Mouse (Mus musculus) forebrain, postnatal 0 days (tissue): ENCODE measurements at regions not wholly inside any gene's neighbourhood (a gene's known extent, or its start where the extent isn't known, plus 50 kb on each side); places are given as distances from the start of the nearest gene placed in this dataset.
"Not testable (repeated sequence)": the region's sequence is repeated elsewhere in the genome, so short reads cannot be mapped to it uniquely, and the experiment has no call there.

Experiments used
- ATAC-seq: fragments of 200-750 bp; cut with Nextera tagmentation; 2 replicates; pipeline ENCODE4 v1.8.0; 2017; ENCODE audit warnings: mild to moderate bottlenecking, moderate library complexity
- DNase-seq: peaks from one replicate; pipeline ENCODE4 v3.0.0-alpha.2; 2015
- H3K27ac ChIP-seq: fragments of 300-500 bp; sonication (generic); 2 replicates; pipeline ENCODE4 v1.5.1; 2014; ENCODE audit warnings: low read depth, mild to moderate bottlenecking, antibody characterized with exemption, low read length, moderate library complexity, mixed read lengths
- H3K27me3 ChIP-seq: fragments of 300-500 bp; sonication (generic); 2 replicates; pipeline ENCODE4 v1.6.1; 2014; ENCODE audit warnings: mild to moderate bottlenecking, low read length, mixed read lengths; ENCODE audit not compliant: insufficient read depth
- H3K36me3 ChIP-seq: fragments of 300-500 bp; sonication (generic); 2 replicates; pipeline ENCODE4 v1.6.1; 2014; ENCODE audit warnings: mild to moderate bottlenecking, moderate library complexity; ENCODE audit not compliant: insufficient read depth
- H3K4me1 ChIP-seq: fragments of 300-500 bp; sonication (generic); 2 replicates; pipeline ENCODE4 v1.6.1; 2014; ENCODE audit warnings: antibody characterized with exemption; ENCODE audit not compliant: insufficient read depth
- H3K4me2 ChIP-seq: fragments of 300-500 bp; sonication (generic); 2 replicates; pipeline ENCODE4 v1.6.1; 2014; ENCODE audit warnings: low read depth, mild to moderate bottlenecking, moderate library complexity
- H3K4me3 ChIP-seq: fragments of 300-500 bp; sonication (generic); 2 replicates; pipeline ENCODE4 v1.5.1; 2014; ENCODE audit warnings: low read depth, low read length, mixed read lengths
- H3K9ac ChIP-seq: fragments of 300-500 bp; sonication (generic); 2 replicates; pipeline ENCODE4 v1.6.1; 2014; ENCODE audit warnings: mild to moderate bottlenecking
- H3K9me3 ChIP-seq: fragments of 300-500 bp; sonication (generic); 2 replicates; pipeline ENCODE4 v1.6.1; 2016; ENCODE audit warnings: low read length
- CTCF ChIP-seq: sonication (generic); IDR thresholded peaks from 2 replicates; pipeline ENCODE4 v1.5.1; 2016; ENCODE audit warnings: antibody characterized with exemption, control low read depth, low read depth
- WGBS: fragments of 180-500 bp; shearing (Covaris S2); extraction: QIAGEN DNeasy Blood & Tissue Kit; methylation state at CpG from one replicate; pipeline ENCODE4 v1.1.7; 2014; 5-methylcytosine and 5-hydroxymethylcytosine counted together

GRCm38 (mm10) chr17:58820588-58821195 lies 170.5 kb downstream of the Pdzph1 start:
- Histone ChIP-seq H3K4me2 (no peak overlapping the region), H3K4me3 (no peak overlapping the region), H3K27me3 (no peaks in the 10 kb centered on the region), H3K36me3 (no peaks in the 10 kb centered on the region), H3K9me3 (no peaks in the 10 kb centered on the region), H3K9ac (no peak overlapping the region), H3K4me1 (no peaks in the 10 kb centered on the region), H3K27ac (no peak overlapping the region)
- DNase-seq (peak; percentile 77), ATAC-seq (peak; percentile 80; the same call in 1 of the 2 replicates)
- WGBS: 31% methylated on average over 4 of the region's 4 CpGs
- TF ChIP-seq CTCF: peak; percentile 57

GRCm38 (mm10) chr17:58819339-58819738 lies 171.8 kb downstream of the Pdzph1 start:
- 45% methylated on average over 2 of the region's 2 CpGs for WGBS
- Histone ChIP-seq H3K4me2 (no peak overlapping the region), H3K4me3 (no peak overlapping the region), H3K36me3 (no peaks in the 10 kb centered on the region), H3K9me3 (no peaks in the 10 kb centered on the region), H3K27me3 (no peaks in the 10 kb centered on the region), H3K4me1 (no peaks in the 10 kb centered on the region), H3K9ac (no peak overlapping the region), H3K27ac (no peak overlapping the region)
- ATAC-seq: peak; percentile 58
- no peak for TF ChIP-seq CTCF
- DNase-seq: no peak

DNA sequence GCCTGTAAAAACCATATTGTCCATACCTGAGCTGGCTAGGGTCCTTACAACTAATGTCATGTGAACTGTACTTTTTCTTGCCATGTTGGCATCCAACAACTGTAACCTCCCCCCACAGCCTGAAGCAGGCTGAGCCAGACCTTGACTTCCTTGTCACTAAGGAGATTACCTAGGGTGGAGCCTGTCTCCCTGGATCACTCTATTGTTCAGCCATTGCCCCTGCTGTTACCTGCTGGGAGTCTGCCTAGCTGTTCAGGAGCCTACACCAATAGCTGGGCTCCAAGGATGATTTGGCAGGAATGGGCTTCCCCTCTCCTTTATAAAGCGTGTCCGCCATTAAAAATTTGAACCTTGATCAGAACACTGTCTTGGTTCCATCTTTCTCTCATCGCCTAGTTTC lies 215.7 kb downstream of the Pdzph1 start:
- H3K4me3 ChIP-seq, H3K9me3 ChIP-seq, H3K27me3 ChIP-seq, H3K36me3 ChIP-seq, H3K4me2 ChIP-seq, H3K9ac ChIP-seq, H3K4me1 ChIP-seq, H3K27ac ChIP-seq, ATAC-seq, DNase-seq: not testable (repeated sequence)
- 69% methylated on average over 3 of the region's 3 CpGs for WGBS

DNA sequence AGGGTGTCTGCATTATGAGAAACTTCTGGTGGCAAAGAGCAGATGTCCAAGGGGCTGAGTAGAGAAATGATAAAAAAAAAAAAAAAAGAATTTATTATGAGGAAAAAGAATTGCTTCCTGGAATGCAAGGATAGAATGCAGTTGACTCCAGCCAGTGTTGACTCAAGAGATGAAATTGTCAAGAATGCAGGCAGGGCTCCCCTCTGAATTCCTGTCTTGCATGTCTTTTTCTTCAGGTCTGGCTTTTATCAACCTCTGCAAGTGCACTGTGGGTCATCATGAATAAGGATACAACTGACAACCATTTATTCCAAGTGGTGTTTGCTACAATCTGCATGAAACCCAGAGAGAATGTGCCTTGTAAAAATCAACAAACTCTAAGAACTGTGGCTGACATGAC lies 217.6 kb downstream of the Pdzph1 start:
- Histone ChIP-seq H3K9ac (no peak overlapping the region), H3K27ac (no peak overlapping the region), H3K4me1 (no peaks in the 10 kb centered on the region), H3K4me2 (no peak overlapping the region), H3K36me3 (no peaks in the 10 kb centered on the region), H3K27me3 (no peaks in the 10 kb centered on the region), H3K9me3 (no peaks in the 10 kb centered on the region), H3K4me3 (no peak overlapping the region)
- no peak for TF ChIP-seq CTCF
- DNase-seq (no peak), ATAC-seq (no peak)

GRCm38 (mm10) chr17:58765141-58765540 lies 226.0 kb downstream of the Pdzph1 start:
- WGBS: 79% methylated on average over 4 of the region's 4 CpGs

GRCm38 (mm10) chr17:58749000-58749399 lies 242.2 kb downstream of the Pdzph1 start:
- no peak overlapping the region for H3K9ac ChIP-seq
- no peak overlapping the region for H3K4me3 ChIP-seq
- H3K27ac ChIP-seq: no peak overlapping the region
- H3K4me2 ChIP-seq: no peak overlapping the region
- H3K9me3 ChIP-seq: no peaks in the 10 kb centered on the region
- no peaks in the 10 kb centered on the region for H3K27me3 ChIP-seq
- H3K36me3 ChIP-seq: no peaks in the 10 kb centered on the region
- DNase-seq (no peak), ATAC-seq (no peak)
- no peak for TF ChIP-seq CTCF
- no peaks in the 10 kb centered on the region for H3K4me1 ChIP-seq

More at GRCm38 (mm10) chr17:58765141-58765540, 226.0 kb downstream of the Pdzph1 start:
- Histone ChIP-seq H3K4me2 (no peak overlapping the region), H3K27ac (no peak overlapping the region), H3K4me3 (no peak overlapping the region), H3K27me3 (no peaks in the 10 kb centered on the region), H3K9ac (no peak overlapping the region), H3K9me3 (no peaks in the 10 kb centered on the region), H3K4me1 (no peaks in the 10 kb centered on the region), H3K36me3 (no peaks in the 10 kb centered on the region)
- DNase-seq (no peak), ATAC-seq (no peak)
- TF ChIP-seq CTCF: no peak

GRCm38 (mm10) chr17:58748264-58748663 lies 242.9 kb downstream of the Pdzph1 start:
- no peak overlapping the region for H3K4me3 ChIP-seq
- H3K4me1 ChIP-seq: no peaks in the 10 kb centered on the region
- no peaks in the 10 kb centered on the region for H3K9me3 ChIP-seq
- H3K27me3 ChIP-seq: no peaks in the 10 kb centered on the region
- peak; percentile 69 for ATAC-seq
- H3K9ac ChIP-seq: no peak overlapping the region
- WGBS: 69% methylated on average over 3 of the region's 3 CpGs
- no peak overlapping the region for H3K4me2 ChIP-seq
- H3K27ac ChIP-seq: no peak overlapping the region
- TF ChIP-seq CTCF: no peak
- peak; percentile 8 for DNase-seq
- no peaks in the 10 kb centered on the region for H3K36me3 ChIP-seq
